Mouse (Mus musculus) kidney, postnatal 0 days (tissue): ENCODE measurements at regions not wholly inside any gene's neighbourhood (a gene's known extent, or its start where the extent isn't known, plus 50 kb on each side); places are given as distances from the start of the nearest gene placed in this dataset.

Experiments used
- ATAC-seq: fragments of 200-750 bp; cut with Nextera tagmentation; replicated peaks from 2 replicates; pipeline ENCODE4 v1.8.0; 2017; ENCODE audit warnings: low read depth, moderate number of reproducible peaks, moderate TSS enrichment, moderate library complexity; ENCODE audit not compliant: low FRiP score
- DNase-seq: peaks from one replicate; pipeline ENCODE4 v3.0.0-alpha.2; 2016; ENCODE audit warnings: low spot score
- H3K27ac ChIP-seq: fragments of 300-500 bp; sonication (generic); 2 replicates; pipeline ENCODE4 v1.5.1; 2014; ENCODE audit warnings: mild to moderate bottlenecking
- H3K27me3 ChIP-seq: fragments of 300-500 bp; sonication (generic); 2 replicates; pipeline ENCODE4 v1.6.1; 2014; ENCODE audit warnings: low read length, mixed read lengths; ENCODE audit not compliant: insufficient read depth
- H3K36me3 ChIP-seq: fragments of 300-500 bp; sonication (generic); 2 replicates; pipeline ENCODE4 v1.6.1; 2014; ENCODE audit warnings: low read length, mixed read lengths; ENCODE audit not compliant: insufficient read depth
- H3K4me1 ChIP-seq: fragments of 300-500 bp; sonication (generic); replicated peaks from 2 replicates; pipeline ENCODE4 v1.6.1; 2014; ENCODE audit warnings: antibody characterized with exemption, low read length, mixed read lengths; ENCODE audit not compliant: insufficient read depth
- H3K4me2 ChIP-seq: fragments of 300-500 bp; sonication (generic); 2 replicates; pipeline ENCODE4 v1.6.1; 2014; ENCODE audit warnings: mild to moderate bottlenecking, low read length, moderate library complexity, mixed read lengths
- H3K4me3 ChIP-seq: fragments of 300-500 bp; sonication (generic); replicated peaks from 2 replicates; pipeline ENCODE4 v1.5.1; 2014; ENCODE audit warnings: low read depth, low read length
- H3K9ac ChIP-seq: fragments of 300-500 bp; sonication (generic); 2 replicates; pipeline ENCODE4 v1.6.1; 2014; ENCODE audit warnings: low read depth, low read length
- H3K9me3 ChIP-seq: fragments of 300-500 bp; sonication (generic); replicated peaks from 2 replicates; pipeline ENCODE4 v1.6.1; 2016; ENCODE audit warnings: low read length, inconsistent platforms, mixed read lengths
- CTCF ChIP-seq: IDR thresholded peaks from 2 replicates; pipeline ENCODE4 v1.5.1; 2016; ENCODE audit warnings: antibody characterized with exemption, low read depth, mild to moderate bottlenecking, moderate library complexity
- WGBS: fragments of 180-500 bp; shearing (Covaris S2); extraction: QIAGEN DNeasy Blood & Tissue Kit; methylation state at CpG from one replicate; pipeline ENCODE4 v1.1.7; 2014; 5-methylcytosine and 5-hydroxymethylcytosine counted together

DNA sequence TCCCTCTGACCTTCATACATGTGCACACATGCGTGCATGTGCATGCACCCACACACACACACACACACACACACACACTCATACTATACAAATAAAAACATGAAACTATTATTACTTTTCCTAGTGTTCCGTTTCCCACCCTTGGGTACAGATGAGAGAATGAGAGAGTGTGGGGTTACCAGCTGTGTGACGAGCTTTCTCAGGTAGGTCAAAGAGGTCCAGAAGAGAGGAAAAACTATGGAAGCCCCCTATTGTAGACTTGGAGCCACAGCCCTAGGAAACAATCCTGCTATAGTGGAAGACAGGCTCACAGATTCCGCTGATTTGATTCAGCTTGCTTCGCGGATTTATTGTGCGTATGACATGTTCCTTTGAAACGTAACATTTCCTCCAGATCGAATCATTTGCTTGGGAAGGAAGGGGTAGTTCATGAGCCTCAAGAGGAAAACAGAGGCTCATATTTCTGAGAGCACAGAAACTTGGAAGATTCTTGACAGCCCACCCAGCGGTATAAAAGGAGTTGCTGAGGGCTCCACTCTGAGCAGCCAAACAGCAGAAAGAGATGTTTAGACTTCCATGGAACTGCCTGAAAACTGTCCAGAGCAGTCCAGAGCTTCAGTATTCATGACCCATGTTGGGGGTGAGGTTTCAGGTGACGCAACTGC, 2486.9 kb upstream of the 5930422O12Rik start:
- no peaks in the 10 kb centered on the region for H3K9me3 ChIP-seq
- H3K27me3 ChIP-seq: no peaks in the 10 kb centered on the region
- 42% methylated on average over 11 of the region's 11 CpGs for WGBS
- H3K4me2 ChIP-seq: no peak overlapping the region
- H3K4me1 ChIP-seq: no peaks in the 10 kb centered on the region
- peak; percentile 74 for DNase-seq
- H3K27ac ChIP-seq: peak overlapping the region; percentile 47; the same call in 1 of the 2 replicates
- no peak for ATAC-seq
- no peak overlapping the region for H3K4me3 ChIP-seq
- H3K36me3 ChIP-seq: no peaks in the 10 kb centered on the region
- TF ChIP-seq CTCF: no peak
- H3K9ac ChIP-seq: no peak overlapping the region

DNA sequence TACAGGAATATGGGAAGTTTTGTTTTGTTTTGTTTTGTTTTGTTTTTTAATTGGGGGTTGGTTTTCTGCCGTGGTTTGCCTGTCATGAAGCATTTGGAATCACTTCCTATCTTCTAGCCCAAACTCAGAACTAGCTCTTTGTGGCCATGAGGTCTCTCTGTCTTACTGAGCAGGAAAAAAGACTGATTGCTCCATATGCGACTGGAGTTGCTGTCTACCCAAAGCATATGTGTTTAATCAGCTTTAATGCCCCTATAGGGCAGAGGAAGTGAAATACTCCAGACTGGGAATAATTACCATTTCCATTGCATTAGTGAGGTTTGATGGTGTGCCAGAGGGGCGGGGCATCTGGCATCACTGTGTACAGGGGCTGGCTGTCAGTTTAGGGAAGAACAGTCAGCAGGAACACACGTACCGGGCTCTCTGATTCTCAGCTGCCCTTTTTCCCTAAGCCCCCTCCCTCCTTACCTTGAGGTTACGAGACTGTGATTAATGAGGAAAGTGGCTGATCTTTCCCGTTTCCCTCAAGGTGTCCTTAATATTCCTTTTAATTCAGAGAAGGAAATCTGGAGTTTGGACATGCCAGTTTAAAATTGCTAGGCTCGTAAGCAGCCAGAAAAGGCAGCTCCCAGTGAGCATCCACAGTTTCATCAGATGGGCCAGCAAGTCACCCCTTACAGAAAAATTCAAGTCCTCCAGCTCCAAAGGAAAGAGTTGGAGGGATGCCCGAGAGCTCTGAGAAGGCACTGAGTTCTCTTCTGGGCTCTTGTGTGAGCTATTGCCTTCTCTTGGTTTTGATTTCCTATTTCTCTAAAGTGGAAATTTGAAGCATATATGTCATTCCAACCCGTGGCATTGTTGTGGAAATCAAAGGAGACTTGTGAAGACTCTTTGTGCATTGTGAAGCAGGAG, 2482.1 kb upstream of the 5930422O12Rik start:
- no peaks in the 10 kb centered on the region for H3K36me3 ChIP-seq
- no peak overlapping the region for H3K9ac ChIP-seq
- ATAC-seq (no peak), DNase-seq (no peak)
- no peak overlapping the region for H3K4me3 ChIP-seq
- WGBS: 60% methylated on average over 10 of the region's 10 CpGs
- no peak for TF ChIP-seq CTCF
- no peaks in the 10 kb centered on the region for H3K9me3 ChIP-seq
- H3K4me1 ChIP-seq: no peaks in the 10 kb centered on the region
- H3K4me2 ChIP-seq: no peak overlapping the region
- no peaks in the 10 kb centered on the region for H3K27me3 ChIP-seq
- H3K27ac ChIP-seq: no peak overlapping the region

DNA sequence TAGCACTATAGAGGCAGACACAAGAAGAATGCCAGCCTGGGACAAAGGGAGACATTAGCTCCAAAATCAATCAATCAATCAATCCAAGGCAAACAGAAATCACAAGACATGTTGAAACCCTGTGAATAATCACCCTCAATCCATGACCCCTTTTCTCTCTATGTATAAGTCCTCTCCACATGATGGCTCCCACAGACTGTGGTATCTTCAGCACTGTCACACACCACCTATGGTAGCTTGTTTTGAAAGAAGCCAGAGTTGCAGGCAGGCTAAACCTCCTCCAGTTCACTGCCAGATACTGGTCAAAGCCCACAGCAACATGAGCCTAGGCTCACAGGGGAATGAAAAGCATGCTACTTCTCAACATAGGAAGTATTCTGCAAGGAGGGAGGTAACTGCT, 2475.7 kb upstream of the 5930422O12Rik start:
- Histone ChIP-seq H3K27ac (no peak overlapping the region), H3K27me3 (no peaks in the 10 kb centered on the region), H3K9me3 (no peaks in the 10 kb centered on the region), H3K4me2 (no peak overlapping the region), H3K4me3 (no peak overlapping the region), H3K4me1 (no peaks in the 10 kb centered on the region), H3K9ac (no peak overlapping the region), H3K36me3 (no peaks in the 10 kb centered on the region)
- ATAC-seq (no peak), DNase-seq (no peak)
- no peak for TF ChIP-seq CTCF

DNA sequence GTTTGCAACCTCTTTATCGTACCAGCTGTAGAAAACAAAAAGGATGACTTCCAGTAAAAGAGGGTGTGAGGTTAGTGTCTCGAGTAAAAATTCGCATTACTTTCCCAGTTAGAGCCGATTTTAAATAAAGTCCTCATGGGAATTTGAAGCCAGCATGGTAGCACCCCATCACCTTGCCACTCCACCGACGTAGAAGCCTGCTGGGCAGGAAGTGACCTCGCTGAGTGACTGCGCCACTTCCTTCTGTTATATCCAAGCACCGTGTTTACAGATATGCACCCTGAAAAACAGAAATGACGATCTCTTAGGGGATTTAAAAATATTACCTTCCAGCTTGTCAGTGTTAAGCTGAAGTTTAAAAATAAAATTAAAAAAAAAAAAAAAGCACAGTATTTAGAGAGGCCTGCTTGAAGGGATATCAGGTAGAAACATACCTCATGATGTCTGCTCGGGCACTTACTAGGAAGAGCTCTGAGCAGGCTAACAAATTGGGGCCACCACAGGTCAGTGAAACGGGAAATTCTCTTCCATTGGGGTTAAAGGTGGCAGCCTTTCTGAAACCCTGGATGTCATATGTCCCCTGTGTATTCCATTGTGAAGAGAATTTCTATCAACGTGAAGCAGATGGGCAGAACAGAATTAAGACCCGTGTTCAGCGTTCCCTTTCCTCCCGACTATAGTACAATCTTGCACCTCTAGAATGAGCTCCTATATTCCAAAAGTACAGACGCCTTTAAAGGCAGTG, 2468.9 kb upstream of the 5930422O12Rik start:
- H3K9me3 ChIP-seq: no peaks in the 10 kb centered on the region
- 37% methylated on average over 17 of the region's 17 CpGs for WGBS
- peak overlapping the region; percentile 8; the same call in 1 of the 2 replicates for H3K4me3 ChIP-seq
- TF ChIP-seq CTCF: no peak
- no peak overlapping the region for H3K9ac ChIP-seq
- no peak for DNase-seq
- H3K27ac ChIP-seq: no peak overlapping the region
- peak overlapping the region; percentile 47 for H3K4me2 ChIP-seq
- no peaks in the 10 kb centered on the region for H3K36me3 ChIP-seq
- H3K4me1 ChIP-seq: no peaks in the 10 kb centered on the region
- ATAC-seq: no peak
- no peaks in the 10 kb centered on the region for H3K27me3 ChIP-seq

DNA sequence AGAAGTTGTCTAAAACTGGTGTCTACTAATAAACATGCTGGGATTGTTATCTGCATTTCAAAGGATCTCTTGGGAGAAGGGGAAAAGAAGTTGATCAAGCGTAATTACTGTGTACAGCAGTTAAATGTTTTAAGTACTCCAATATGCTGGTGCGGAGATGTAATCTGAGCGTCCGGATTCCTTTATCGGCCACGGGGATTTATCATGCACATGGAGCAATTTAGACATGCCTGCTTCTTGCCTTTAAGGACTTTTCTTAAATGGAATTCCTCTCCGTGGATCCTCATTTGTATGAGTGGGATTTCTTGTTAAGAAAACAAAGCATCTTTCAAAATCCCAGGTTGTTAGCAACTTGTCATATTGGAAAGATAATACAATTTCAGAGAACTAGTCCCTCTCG, 2468.0 kb upstream of the 5930422O12Rik start:
- no peak overlapping the region for H3K9ac ChIP-seq
- H3K27ac ChIP-seq: no peak overlapping the region
- DNase-seq (no peak), ATAC-seq (no peak)
- H3K4me2 ChIP-seq: no peak overlapping the region
- no peaks in the 10 kb centered on the region for H3K36me3 ChIP-seq
- no peak overlapping the region for H3K4me3 ChIP-seq
- no peak for TF ChIP-seq CTCF
- H3K9me3 ChIP-seq: no peaks in the 10 kb centered on the region
- WGBS: 63% methylated on average over 8 of the region's 8 CpGs
- no peaks in the 10 kb centered on the region for H3K27me3 ChIP-seq
- H3K4me1 ChIP-seq: no peaks in the 10 kb centered on the region

DNA sequence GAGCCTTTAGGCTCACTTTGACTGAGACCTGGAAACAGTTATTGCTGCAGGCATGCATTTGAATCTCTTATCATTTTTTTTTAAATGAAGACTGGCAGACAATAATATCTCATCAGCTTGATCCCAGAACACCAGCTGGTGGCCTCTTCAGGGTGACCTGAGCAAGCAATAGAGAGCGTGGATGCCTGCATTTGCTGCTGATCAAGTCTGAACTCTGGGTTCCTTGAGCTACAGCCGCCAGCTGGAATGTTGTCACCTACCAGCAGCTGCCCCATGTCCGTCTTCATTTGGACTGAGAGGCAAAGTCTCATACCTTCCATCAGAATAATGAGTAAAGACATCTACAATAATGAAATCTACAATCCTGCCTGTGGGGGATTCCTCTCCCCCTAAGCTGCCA, 2466.3 kb upstream of the 5930422O12Rik start:
- Histone ChIP-seq H3K27ac (no peak overlapping the region), H3K9ac (no peak overlapping the region), H3K4me2 (no peak overlapping the region), H3K4me1 (no peaks in the 10 kb centered on the region), H3K36me3 (no peaks in the 10 kb centered on the region), H3K4me3 (no peak overlapping the region), H3K27me3 (no peaks in the 10 kb centered on the region), H3K9me3 (no peaks in the 10 kb centered on the region)
- no peak for ATAC-seq
- no peak for DNase-seq
- 84% methylated on average over 3 of the region's 3 CpGs for WGBS
- no peak for TF ChIP-seq CTCF
